Mouse (Mus musculus) regulatory T cell (primary cell): ENCODE data around the gene Rrnad1.
"Not testable (repeated sequence)": the region's sequence is repeated elsewhere in the genome, so short reads cannot be mapped to it uniquely, and the experiment has no call there.

ENCODE experiments used
- in situ Hi-C: fragments of 300-600 bp; cut with MboI, MseI; formaldehyde crosslinking; loops from one replicate; pipeline ENCODE4 v1.15.1; 2025; ENCODE audit warnings: high pct_unique_total_duplicates

Gene Rrnad1

DNA sequence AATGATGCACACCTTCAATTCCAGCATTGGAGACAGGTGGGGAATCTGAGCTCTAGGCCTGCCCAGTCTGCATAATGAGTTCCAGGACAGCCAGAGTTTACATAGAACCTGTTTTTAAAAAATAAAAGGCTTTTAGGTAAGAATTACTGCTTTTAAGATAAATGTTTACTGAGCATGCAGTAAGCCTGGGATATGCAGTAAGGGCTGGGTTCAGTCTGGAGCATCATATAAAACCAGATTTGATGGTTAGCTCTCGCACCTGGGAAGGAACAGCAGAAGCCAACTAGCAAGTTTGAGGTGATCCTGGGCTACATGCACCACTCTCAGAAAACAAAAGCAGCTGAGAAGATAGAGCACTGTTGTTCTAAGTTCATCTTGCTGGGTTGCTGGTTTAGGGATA, 12.0 kb downstream of the Rrnad1 start:
- in situ Hi-C loops = no loop called here

DNA sequence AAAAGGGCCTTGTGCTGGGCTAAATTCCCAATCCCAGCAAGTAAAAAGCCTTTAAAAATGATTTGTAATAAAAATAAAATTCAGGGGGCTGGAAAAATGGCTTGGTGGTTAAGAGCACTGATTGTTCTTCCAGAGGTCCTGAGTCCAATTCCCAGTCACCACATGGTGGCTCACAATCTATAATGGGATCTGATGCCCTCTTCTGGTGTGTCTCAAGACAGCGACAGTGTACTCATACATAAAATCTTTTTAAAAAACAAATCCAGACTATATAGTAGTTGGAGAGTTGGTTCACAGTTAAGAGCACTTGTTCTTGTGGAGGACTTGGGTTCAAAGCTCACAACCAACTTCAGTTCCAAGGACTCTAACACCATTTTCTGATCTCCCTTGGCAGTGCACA, 13.5 kb downstream of the Rrnad1 start:
- in situ Hi-C loops = no loop called here

DNA sequence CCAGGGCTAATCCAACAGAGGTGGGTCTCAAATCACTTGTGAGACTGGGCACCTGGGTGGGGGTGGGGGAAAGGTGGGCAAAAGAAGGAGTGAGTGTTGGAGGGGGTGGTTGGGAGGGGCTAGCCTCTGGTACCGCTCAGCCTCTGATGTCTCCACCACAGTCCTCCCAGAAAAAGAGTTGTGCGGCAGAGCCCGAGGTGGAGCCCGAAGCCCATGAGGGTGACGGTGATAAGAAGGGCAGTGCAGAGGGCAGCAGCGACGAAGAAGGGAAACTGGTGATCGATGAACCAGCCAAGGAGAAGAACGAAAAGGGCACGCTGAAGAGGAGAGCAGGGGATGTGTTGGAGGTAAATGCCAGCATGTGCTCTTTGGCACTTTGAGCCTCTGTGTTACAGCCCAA, 16.6 kb downstream of the Rrnad1 start:
- in situ Hi-C loops = no loop called here

DNA sequence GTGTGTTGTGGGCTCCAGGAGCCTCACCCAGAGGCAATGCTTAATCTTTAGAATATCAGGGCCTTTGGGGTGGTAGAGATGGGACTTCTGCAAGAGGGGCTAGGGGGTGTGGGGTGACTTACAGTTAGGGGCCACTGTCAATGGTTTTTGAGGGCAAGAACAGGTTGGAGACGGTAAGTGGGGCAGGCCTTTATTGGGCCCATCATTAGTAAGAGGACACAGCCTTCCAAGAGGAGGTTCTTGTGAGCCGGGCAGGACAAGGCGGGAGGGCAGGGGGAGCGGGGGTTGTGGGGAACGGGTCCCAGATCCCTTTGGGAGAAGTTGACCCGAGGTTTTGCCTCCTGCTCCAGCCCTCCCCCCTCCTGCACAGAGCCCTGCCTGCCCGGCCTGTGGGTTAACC, 17.0 kb downstream of the Rrnad1 start:
- in situ Hi-C loops = no loop called here

DNA sequence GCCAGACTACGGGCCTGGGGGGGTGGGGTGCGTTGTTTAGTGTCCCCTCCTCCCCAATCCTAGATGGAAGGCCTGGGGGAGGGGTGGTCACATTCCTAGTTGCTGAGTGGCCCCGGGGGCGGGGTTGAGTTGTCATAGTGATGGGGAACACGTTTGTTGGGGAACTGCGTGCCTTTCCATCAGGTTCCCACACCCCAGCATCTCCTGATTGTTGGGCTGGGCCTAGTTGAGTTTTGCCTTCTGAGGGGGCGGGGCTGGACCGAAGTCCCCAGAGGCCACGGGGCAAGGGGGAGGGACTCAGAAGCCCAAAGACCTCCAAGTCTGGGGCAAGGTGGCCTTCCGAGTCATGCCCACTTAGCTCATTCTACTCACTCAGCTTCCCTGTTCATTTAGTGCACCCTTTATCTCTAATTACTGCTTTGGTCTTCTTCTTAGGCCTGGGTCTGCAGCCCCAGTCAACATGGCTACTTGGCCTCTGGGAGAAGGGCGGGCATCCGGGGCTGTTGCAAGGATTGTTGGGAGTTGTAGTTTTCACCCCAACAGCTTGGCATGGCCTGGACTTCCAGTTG, 19.9 kb downstream of the Rrnad1 start:
- in situ Hi-C loops = no loop called here

DNA sequence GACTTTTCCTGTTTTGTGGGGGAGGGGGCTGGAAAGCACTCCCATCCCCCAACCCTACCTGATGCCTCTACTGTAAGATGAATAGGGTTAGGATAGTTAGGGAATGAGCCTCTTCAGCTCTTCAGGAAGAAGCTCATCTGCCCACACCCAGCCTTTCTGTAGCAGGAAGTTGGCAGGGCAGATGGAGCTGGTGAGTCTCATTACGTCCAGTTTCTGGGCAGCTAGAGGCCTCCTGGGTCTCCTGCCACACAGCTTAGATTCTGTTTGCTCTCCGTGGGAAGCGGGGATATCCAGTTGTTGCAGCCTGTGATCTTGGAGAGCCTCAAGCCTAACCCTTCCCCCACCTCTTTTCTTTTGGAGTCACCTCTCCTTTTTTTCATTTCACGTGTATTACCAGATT, 20.6 kb downstream of the Rrnad1 start:
- in situ Hi-C loops = no loop called here

DNA sequence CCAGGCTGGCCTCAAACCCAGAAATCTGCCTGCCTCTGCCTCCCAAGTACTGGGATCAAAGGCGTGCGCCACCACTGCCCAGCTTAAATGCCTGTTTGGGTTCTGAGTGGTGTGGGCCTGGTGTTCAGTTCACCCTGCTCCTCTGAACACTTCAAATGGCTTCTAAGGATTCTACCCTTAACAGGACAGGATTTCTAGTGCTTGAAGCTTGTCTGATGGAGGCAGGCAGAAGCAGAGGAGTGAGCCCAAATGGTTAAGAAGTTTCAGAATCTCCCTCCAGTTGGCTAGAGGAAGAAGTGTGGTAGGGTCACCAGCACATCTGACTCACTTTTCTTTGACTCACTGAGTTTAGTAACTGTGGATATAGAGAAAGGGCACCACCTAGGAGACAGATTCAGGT, 21.1 kb downstream of the Rrnad1 start:
- in situ Hi-C loops = no loop called here

DNA sequence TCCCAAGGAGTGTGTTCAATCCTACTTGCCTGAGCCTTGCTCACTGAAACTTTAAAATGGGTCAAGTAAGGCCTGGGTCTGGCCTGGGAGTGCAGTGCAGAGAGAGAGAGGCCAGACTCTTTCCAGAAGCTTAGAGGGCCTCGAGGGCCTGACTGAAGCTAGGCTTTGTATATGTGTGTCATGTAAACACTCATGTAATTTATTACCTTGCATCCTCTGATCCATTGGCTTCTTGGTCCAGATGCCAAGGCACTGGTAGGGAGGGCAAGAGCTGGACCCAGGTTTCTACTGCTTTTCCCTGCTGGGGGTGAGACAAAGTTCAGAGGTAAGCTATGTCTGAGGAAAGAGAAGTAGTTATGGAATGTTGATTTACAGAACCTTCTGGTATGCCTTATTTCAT, 22.6 kb downstream of the Rrnad1 start:
- in situ Hi-C loops = no loop called here

DNA sequence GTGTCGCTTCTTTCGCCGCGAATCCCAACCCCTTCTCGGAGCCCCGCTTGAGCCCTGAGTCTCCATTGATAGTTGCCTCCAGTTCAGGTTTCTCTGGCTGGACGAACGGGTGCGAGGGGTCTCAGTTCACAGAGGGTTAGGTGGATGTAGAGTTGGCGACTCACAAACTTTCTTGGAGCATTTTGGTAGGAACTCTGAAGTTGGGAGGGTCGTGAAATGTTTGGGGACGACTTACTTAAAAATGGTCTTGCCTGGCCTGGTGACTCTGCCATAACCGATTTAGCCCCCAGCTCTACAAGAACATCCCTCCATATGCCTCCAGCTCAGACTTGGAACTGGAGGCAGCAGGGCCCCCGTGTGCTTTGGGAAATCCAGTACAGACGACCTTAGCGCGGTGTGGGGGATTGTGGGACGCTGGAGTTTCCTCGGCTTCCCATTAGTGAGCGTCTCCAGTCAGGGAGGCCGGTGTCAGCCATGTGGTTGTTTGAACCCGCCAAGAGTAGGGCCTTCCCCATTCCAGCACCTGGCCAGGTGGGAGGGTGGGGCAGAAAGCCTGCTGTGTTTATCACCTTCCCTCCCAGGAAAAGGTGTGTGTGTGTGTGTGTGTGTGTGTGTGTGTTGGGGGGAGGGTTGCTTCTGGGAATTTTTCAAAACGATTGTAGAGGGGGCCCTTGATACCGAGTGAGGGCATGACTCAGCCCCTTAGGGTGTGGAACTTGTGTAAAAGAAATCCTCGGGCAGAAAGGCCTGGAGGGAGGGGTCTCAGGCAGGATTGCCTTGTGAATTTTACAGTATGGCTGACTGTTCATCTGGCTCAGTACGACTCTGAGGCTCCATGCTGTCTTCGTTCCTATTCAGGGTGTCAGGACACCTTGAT, 23.3 kb downstream of the Rrnad1 start:
- in situ Hi-C loops = no loop called here

DNA sequence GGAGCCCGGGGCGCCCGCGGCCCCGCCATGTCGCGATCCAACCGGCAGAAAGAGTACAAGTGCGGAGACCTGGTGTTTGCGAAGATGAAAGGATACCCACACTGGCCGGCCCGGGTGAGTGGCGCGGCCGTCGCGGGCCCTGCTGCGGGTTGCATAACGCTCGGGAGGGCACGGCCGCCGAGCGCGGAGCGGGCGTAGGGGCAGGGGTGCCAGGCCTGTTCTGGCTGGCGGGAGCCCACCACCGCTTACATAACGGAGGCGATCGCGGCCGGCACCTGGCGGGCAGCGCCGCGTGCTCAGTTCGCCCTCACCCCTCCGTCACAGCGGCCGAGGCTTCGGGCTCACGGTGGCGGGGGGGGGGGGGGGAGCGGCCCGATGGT, 23.9 kb downstream of the Rrnad1 start:
- in situ Hi-C loops = no loop called here

DNA sequence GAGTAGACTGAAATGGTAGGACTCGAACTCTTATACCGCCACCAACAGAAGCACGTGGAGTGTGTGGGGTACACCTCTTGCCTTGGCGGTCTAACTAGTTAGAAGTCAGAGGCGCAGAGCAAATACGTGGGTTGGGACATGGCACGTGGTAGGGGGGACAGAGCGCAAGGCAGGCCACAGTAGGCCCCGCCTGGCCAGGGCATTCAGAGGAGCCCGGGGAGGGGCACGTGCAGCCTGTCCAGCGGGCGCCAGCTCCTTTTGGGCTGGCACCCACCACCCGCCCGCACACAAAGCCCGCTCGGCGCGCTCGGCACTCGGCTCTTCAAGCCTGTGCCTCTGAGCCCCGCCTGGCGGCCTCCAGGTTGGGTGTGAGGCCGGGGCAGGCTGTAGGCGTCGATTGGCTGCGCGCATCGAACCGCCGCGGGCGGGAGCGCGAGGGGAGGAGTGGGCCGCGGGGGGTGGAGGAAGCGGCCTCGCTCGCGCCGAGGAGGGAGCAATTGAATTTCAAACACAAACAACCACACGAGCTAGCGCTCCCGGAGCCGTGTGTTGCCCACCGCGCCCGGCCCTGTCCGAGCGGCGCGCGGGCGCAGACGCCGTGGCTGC, 24.5 kb downstream of the Rrnad1 start, which contains the start of gene Hdgf:
TSS of gene Hdgf (plus strand) at position 442 of the 606 bp plus-strand sequence.
- in situ Hi-C loops = no loop called here

DNA sequence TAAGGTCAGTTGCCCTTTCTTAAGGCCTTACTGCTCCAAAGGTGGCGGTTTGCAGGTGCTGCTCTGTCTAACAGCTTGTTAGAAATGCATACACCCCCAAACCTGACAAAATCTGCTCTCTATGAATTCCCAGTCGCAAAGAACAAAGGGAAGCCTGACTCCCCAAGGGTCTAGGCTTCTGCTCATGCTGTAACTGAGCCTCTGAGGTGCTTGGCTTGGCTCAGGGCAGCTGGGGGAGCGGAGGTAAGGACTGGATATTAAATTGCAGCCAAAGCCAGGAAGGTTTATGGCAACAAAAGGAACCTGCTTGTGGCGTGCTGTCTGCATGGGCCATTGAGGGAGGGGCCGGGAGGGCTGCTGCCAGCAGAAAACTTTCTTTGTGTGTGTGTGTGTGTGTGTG, 26.7 kb downstream of the Rrnad1 start:
- in situ Hi-C loops = no loop called here

DNA sequence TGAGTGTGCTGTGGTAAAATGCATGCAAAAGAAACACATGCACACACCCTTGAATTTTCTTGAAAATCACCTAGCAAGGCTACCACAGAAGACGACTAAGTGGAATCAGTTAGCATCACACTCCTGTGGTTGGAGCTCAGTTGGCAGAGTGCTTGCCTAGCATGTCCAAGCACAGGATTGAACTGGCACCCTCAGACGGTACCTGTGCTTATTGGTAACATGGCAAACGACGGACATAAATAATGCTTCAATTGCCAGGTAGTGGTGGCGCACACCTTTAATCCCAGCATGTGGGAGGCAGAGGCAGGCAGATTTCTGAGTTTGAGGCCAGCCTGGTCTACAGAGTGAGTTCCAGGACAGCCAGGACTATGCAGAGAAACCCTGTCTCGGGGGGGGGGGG, 28.6 kb downstream of the Rrnad1 start:
- in situ Hi-C loops = not testable (repeated sequence)

DNA sequence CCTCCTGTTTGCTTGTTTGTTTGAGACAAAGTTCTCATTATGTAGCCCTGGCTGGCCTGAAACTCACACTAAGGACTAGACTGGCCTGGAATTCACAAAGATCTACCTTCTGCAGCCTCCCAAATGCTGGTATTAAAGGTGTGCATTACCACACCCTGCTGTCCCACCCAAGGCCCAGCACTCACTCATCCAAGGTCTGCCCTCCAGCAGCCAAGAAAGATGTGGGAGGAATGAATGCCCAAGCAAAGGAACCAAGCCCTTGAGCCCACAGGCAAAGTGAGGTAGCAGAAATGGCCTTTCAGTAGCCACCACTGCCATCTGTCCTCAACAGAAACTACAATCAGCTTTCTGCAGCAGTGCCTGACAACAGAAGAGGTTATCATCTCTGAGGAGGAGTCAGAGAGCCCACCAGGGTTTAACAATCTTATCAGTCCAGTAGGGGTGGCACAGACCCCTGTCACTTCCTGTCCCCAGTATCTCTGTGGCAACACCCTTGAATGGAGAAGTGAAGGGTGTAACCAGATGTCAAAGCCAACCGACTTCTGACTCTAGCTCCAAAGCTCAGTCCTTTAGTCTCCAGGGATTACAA, 29.4 kb downstream of the Rrnad1 start:
- in situ Hi-C loops = no loop called here

DNA sequence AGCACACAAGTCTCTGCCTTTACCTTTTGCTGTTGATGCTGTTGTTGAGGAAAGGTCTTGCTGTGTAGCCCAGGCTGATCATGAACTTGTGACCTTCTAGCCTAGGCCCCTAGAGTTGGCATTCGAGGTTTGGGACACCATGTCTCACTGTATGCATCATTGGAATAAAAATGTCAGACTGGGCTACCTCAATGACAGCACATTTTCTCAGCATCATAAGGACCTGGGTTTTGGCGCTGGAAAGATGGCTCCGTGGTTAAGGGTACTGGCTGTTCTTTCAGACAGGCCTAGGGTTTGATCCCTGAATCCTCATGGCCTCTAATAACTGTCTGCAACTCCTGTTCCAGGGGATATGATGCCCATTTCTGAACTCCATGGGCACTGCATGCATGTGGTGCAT, 30.7 kb downstream of the Rrnad1 start:
- in situ Hi-C loops = no loop called here

DNA sequence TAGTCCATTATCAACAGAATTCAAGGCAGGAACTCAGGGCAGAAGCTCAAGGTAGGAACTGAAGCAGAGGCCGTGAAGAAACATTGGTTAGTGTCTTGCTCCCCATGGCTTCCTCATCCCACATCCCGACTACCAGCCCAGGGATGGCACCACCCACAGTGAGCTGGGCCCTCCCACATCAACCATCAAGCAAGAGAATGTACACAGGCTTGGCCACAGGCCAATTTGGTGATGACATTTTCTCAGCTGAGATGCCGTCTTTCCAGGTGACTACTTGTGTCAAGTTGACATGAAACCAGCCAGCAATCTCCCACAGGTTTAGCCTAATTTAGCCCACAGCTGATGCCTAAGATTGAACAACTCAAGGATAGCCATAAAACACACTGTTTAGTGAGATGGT, 31.3 kb downstream of the Rrnad1 start:
- in situ Hi-C loops = no loop called here

DNA sequence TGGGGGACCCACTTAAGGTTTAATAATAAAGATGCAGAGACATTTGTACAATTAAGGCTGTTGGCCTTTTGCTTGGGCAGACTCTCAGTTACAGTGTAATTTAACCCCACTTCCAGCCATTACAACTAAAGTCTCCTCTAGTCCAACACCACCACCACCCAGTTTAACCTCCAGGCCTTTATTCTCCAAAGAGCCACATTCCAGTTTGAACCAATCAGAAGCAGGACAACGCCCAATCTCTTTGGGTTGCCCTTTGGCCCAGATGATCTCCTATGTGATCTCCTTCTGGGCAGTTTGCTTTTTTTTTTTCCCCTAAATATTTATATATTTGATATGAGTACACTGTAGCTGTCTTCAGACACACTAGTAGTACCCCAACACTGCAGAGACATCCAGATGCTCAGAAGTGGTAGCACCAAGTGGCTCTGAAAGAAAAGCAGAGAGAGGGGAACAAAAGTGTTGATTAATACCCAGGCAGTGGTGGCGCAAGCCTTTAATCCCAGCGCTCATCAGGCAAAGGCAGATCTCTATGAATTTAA, 37.1 kb downstream of the Rrnad1 start:
- in situ Hi-C loops = no loop called here

DNA sequence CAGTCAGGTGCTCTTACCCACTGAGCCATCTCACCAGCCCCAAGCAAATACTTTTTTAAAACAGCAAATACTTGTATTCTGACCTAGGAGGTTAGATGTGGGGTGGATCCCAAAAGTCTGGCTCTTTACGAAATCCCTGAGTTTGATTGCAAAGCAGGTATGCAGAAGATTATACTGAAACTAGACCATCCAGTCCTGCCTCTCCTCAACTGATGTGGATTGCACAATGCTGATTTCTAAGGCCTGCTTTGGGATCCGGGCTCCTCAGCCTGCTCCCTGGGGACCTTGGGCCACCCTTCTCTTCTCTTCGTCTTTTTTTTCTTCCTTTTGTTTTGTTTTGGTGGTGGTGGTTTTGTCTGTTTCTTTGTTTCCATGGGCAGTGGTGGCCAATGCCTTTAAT, 39.0 kb downstream of the Rrnad1 start:
- in situ Hi-C loops = no loop called here

DNA sequence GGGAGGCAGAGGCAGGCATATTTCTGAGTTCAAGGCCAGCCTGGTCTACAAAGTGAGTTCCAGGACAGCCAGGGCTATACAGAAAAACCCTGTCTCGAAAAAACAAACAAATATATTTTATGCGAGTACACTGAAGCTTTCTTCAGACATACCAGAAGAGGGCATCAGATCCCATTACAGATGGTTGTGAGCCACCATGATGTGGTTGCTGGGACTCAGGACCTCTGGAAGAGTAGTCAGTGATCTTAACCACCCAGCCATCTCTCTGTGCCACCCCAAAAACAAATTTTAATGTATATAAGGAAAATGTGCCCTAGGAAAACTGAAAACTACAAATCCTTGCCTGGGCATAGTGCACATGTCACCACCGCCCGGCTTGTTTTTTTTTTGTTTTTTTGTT, 43.1 kb downstream of the Rrnad1 start:
- in situ Hi-C loops = not testable (repeated sequence)

DNA sequence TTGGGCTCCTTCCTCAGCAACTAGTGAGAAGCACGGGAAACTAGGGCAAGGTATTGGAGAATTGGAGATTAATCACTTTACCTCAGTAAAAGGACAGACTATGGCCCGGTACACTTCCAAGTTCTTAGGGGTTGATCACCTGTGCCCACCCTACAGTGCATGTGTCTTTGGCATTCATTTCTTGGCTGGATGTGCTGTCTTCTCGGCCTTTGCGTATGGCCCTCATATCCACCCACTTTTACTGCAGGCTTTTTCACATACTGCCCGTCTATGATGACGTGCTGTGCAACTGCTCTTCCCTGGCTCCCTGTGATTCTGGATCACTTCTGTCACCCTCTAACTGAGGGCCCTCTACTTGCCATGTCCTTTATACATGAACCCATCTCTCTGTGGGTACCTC, 44.1 kb downstream of the Rrnad1 start:
- in situ Hi-C loops = no loop called here

DNA sequence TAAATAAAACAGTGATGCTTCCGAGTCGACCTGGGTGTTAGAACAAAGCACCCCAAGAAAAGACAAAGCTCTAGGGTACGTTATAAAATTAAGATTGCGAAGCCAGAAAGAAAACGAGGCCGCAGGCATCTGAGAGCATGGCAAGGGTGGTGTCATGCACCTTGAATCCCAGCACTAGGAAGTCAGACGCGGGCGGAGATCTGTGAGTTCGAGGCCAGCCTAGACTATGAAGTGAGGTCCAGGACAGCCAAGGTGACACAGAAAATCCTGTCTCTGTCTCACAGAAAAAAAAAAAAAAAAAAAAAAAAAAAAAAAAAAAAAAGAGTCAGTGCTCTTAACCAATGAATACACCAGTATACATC, 44.5 kb downstream of the Rrnad1 start:
- in situ Hi-C loops = no loop called here

DNA sequence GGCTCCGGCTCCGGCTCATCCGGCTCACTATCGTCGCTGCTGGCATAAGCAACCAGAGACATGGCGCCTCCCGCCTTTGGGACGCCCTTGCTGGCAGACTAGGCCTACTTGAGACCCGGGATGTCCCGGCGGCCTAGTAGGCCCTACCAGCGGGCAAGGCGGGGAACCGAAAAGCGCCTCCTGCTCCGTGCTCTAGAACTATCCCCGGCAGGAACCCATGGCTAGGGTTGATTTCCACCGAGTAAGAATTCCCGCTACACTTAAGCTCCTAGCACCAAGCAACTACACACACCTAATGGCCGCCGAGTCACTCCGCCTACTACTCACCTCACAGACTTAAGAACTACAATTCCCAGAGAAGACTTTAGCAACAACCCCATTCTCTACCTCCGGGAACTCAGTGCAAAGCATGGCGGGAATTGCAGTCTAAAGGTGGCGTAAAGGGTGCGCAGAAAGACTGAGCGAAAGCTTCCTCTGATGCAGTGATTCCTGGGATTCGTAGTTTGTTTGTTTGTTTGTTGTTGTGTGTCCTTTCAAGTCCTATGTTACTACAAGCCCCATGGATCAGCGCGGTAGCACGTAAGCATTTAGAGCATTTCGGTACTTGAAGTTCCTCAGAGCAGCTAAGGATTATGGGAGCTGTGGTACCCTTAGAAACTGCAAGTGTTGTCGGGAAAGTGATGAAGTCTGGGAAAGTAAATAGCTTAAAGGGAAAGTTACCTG, 45.1 kb downstream of the Rrnad1 start, which contains the start of gene Prcc:
TSS of gene Prcc (minus strand) at position 328 of the 723 bp plus-strand sequence.
- in situ Hi-C loops = no loop called here
